Mouse (Mus musculus) fibroblast of lung, adult 2 months (primary cell): ENCODE measurements around the gene Ankrd17.
"Not testable (repeated sequence)": the region's sequence is repeated elsewhere in the genome, so short reads cannot be mapped to it uniquely, and the experiment has no call there.

Experiments used
- DNase-seq: peaks from one replicate; pipeline ENCODE4 v3.0.0-alpha.2; 2011; ENCODE audit warnings: low read depth

Ankrd17 gene

GRCm38 (mm10) chr5:90338177-90339091 is 27.9 kb downstream of the Ankrd17 start:
- DNase-seq, result no peak

GRCm38 (mm10) chr5:90332478-90332877 is 33.9 kb downstream of the Ankrd17 start:
- DNase-seq, result no peak

GRCm38 (mm10) chr5:90331071-90331470 is 35.3 kb downstream of the Ankrd17 start:
- DNase-seq, result no peak

- no peak for DNase-seq
These were observed 68.0 kb downstream of the Ankrd17 start for GRCm38 (mm10) chr5:90298396-90298795.

GRCm38 (mm10) chr5:90289887-90290286 is 76.5 kb downstream of the Ankrd17 start:
- no peak for DNase-seq

GRCm38 (mm10) chr5:90286559-90286958 is 79.8 kb downstream of the Ankrd17 start:
- no peak for DNase-seq

GRCm38 (mm10) chr5:90280061-90280460 is 86.3 kb downstream of the Ankrd17 start:
- no peak for DNase-seq

GRCm38 (mm10) chr5:90279418-90279817 is 87.0 kb downstream of the Ankrd17 start:
- no peak for DNase-seq

- no peak for DNase-seq
These were observed 88.9 kb downstream of the Ankrd17 start for GRCm38 (mm10) chr5:90277443-90277842.

GRCm38 (mm10) chr5:90274806-90275205 is 91.6 kb downstream of the Ankrd17 start:
- DNase-seq, result no peak

GRCm38 (mm10) chr5:90262230-90262629 is 104.1 kb downstream of the Ankrd17 start:
- not testable (repeated sequence) for DNase-seq

GRCm38 (mm10) chr5:90257023-90257422 is 109.4 kb downstream of the Ankrd17 start:
- no peak for DNase-seq

- no peak for DNase-seq
These were observed 118.9 kb downstream of the Ankrd17 start for GRCm38 (mm10) chr5:90247503-90247902.

GRCm38 (mm10) chr5:90246987-90247386 is 119.4 kb downstream of the Ankrd17 start:
- no peak for DNase-seq

- DNase-seq, result no peak
These were observed 119.8 kb downstream of the Ankrd17 start for GRCm38 (mm10) chr5:90246567-90246966.

GRCm38 (mm10) chr5:90245416-90245815 is 121.0 kb downstream of the Ankrd17 start:
- no peak for DNase-seq

- DNase-seq, result no peak
These were observed 131.2 kb downstream of the Ankrd17 start for GRCm38 (mm10) chr5:90235217-90235616.

GRCm38 (mm10) chr5:90233305-90233704 is 133.1 kb downstream of the Ankrd17 start:
- no peak for DNase-seq

GRCm38 (mm10) chr5:90229760-90230159 is 136.6 kb downstream of the Ankrd17 start:
- no peak for DNase-seq

GRCm38 (mm10) chr5:90226696-90227095 is 139.7 kb downstream of the Ankrd17 start:
- no peak for DNase-seq

GRCm38 (mm10) chr5:90224730-90225129 is 141.6 kb downstream of the Ankrd17 start:
- DNase-seq, result no peak

GRCm38 (mm10) chr5:90223534-90224381 is 142.6 kb downstream of the Ankrd17 start, which contains the start of gene Cox18:
TSS of gene Cox18 (minus strand) at chr5:90224001.
- DNase-seq, result peak; percentile 100

GRCm38 (mm10) chr5:90222937-90223336 is 143.4 kb downstream of the Ankrd17 start:
- DNase-seq, result no peak
